ENCODE assay signal across 45 mouse cellular contexts in the genomic region with DNA sequence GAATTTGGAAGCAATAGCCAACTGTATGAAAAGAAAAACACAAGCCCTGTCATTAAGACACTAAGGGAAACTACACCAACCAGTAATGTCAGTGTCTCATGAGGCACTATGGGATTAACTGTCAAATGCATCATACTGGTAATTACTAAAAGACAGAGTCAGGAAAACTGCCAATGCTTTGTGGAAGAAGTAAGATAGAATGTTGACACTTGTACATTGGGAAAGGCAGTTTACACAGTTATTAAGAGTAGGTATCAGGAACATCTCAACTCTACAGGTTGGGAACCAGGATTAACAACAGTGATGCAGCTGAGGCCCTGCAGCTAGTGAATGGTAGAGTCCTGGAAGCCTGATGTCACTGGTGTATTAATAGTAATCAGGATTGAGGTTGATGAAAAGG. TPM values are rescaled to one million over a fixed set of nuclear protein-coding genes. Genes with fewer than 3 reads are reported as not detected.
"Had no signal": no experiment of that assay in that cellular context is flagged by ENCODE, and none has a peak within 500 bp of the region (broad histone marks: within the 10 kb centered on the region; RNA-seq: fewer than 3 reads in every experiment).

No protein-coding gene starts in this region.

- ATAC-seq: liver, embryonic 12.5 days; liver, postnatal 0 days; lung, postnatal 0 days; midbrain, embryonic 13.5 days; midbrain, embryonic 15.5 days; midbrain, embryonic 16.5 days had no signal

- DNase-seq: left cerebral cortex, postnatal 4 days; liver; liver, embryonic 13.5 days; liver, postnatal 0 days; lung, adult 18-20 months; lung, adult 2 months; lung, embryonic 14.5 days; lung, postnatal 10 days; lung, postnatal 14 days; lung, postnatal 36 days; lung, postnatal 4 days; midbrain, embryonic 14.5 days had no signal

- H3K9me3 ChIP-seq: limb, embryonic 10.5 days; limb, embryonic 12.5 days; limb, embryonic 13.5 days; limb, embryonic 15.5 days; liver, embryonic 12.5 days; liver, embryonic 13.5 days; liver, embryonic 15.5 days; lung, embryonic 15.5 days; megakaryocyte, embryonic 14.5 days; midbrain, embryonic 10.5 days; midbrain, embryonic 12.5 days; midbrain, embryonic 13.5 days; midbrain, embryonic 15.5 days had no signal

- H3K4me1 ChIP-seq: limb, embryonic 10.5 days; limb, embryonic 12.5 days; limb, embryonic 13.5 days; lung, embryonic 15.5 days; midbrain, embryonic 10.5 days; midbrain, embryonic 12.5 days had no signal

- H3K27me3 ChIP-seq: limb, embryonic 12.5 days; limb, embryonic 13.5 days; limb, embryonic 15.5 days; liver, embryonic 12.5 days; liver, embryonic 13.5 days; liver, embryonic 15.5 days; lung, embryonic 15.5 days; megakaryocyte, embryonic 14.5 days; midbrain, embryonic 12.5 days; midbrain, embryonic 13.5 days; midbrain, embryonic 15.5 days had no signal

- H3K9ac ChIP-seq: limb, embryonic 12.5 days; limb, embryonic 13.5 days; limb, embryonic 15.5 days; liver, embryonic 12.5 days; liver, embryonic 13.5 days; liver, embryonic 14.5 days; liver, embryonic 15.5 days; liver, postnatal 0 days; lung, embryonic 14.5 days; lung, embryonic 15.5 days; midbrain, embryonic 12.5 days; midbrain, embryonic 13.5 days; midbrain, embryonic 15.5 days had no signal

- H3K4me2 ChIP-seq: limb, embryonic 12.5 days; limb, embryonic 13.5 days; limb, embryonic 15.5 days; liver, embryonic 11.5 days; liver, embryonic 12.5 days; liver, embryonic 13.5 days; liver, embryonic 15.5 days; lung, embryonic 14.5 days; lung, embryonic 15.5 days; midbrain, embryonic 11.5 days; midbrain, embryonic 12.5 days; midbrain, embryonic 13.5 days; midbrain, embryonic 15.5 days had no signal

- H3K4me3 ChIP-seq: limb, embryonic 10.5 days; limb, embryonic 12.5 days; limb, embryonic 13.5 days; limb, embryonic 15.5 days; liver, embryonic 12.5 days; liver, embryonic 13.5 days; liver, embryonic 15.5 days; lung, embryonic 15.5 days; megakaryocyte, embryonic 14.5 days; midbrain, embryonic 10.5 days; midbrain, embryonic 12.5 days; midbrain, embryonic 13.5 days; midbrain, embryonic 15.5 days; myocyte had no signal

- H3K27ac ChIP-seq: limb, embryonic 10.5 days; limb, embryonic 12.5 days; limb, embryonic 13.5 days; limb, embryonic 15.5 days; liver, embryonic 12.5 days; liver, embryonic 13.5 days; liver, embryonic 14.5 days; lung, embryonic 15.5 days; macrophage; midbrain, embryonic 10.5 days; midbrain, embryonic 12.5 days; midbrain, embryonic 13.5 days; midbrain, embryonic 15.5 days had no signal

RNA-seq across cellular contexts. Expression of a gene that starts 36.4 kb away (rescaled TPM):
- total RNA-seq: liver, adult 2 months; megakaryocyte-erythroid progenitor cell, adult 5-6 weeks; monocyte, adult 5-6 weeks had no signal
- polyA plus RNA-seq: liver, adult 2 months; liver, postnatal 0 days; macrophage; myocyte had no signal

RNA-seq across cellular contexts. Expression of a gene that starts 49.9 kb away (rescaled TPM):
- total RNA-seq: left cerebral cortex, adult 8-10 months; left cerebral cortex, postnatal 10 days; left cerebral cortex, postnatal 14 days; left cerebral cortex, postnatal 25 days; left cerebral cortex, postnatal 36 days; left cerebral cortex, postnatal 4 days; liver, adult 2 months; megakaryocyte progenitor cell, adult 5-6 weeks; megakaryocyte-erythroid progenitor cell, adult 5-6 weeks; midbrain, postnatal 0 days had no signal
- polyA plus RNA-seq: limb, embryonic 10.5 days; limb, embryonic 11.5 days; limb, embryonic 12.5 days; limb, embryonic 13.5 days; limb, embryonic 14.5 days; limb, embryonic 15.5 days; liver, adult 2 months; liver, embryonic 11.5 days; liver, embryonic 12.5 days; liver, embryonic 13.5 days; liver, embryonic 14.5 days; liver, embryonic 15.5 days; liver, embryonic 16.5 days; liver, postnatal 0 days; lung, embryonic 14.5 days; macrophage; midbrain, embryonic 10.5 days; midbrain, embryonic 11.5 days; midbrain, embryonic 12.5 days; midbrain, embryonic 13.5 days; midbrain, embryonic 15.5 days; midbrain, embryonic 16.5 days; midbrain, postnatal 0 days; myocyte; neural tube, embryonic 11.5 days had no signal
